Mouse (Mus musculus): ENCODE results near the gene Samd8. TPM values are rescaled to one million over a fixed set of nuclear protein-coding genes. Genes with fewer than 3 reads are reported as not detected.

Gene Samd8
- total and polyA plus RNA-seq, 3 experiments: 5.4 to 9.5 (median 7.0) TPM

- dilution Hi-C loops (cut with MboI; ENCODE audit: extremely low pct_ligation_motif_present, extremely low pct_unique_long_range_greater_than_20kb, low sequenced_read_pairs) (no loop called here), in situ Hi-C loops (cut with MboI; ENCODE audit: low pct_ligation_motif_present, low pct_unique_long_range_greater_than_20kb, low sequenced_read_pairs) (no loop called here)
- Histone ChIP-seq H3K36me3 (replicated peaks in 1 of 2; ENCODE audit: control insufficient read depth in 1 of 2, insufficient read depth in 1 of 2, low read length in 1 of 2) (no peaks in the 10 kb centered on the region), H3K9me3 (replicated peaks; ENCODE audit: low read length) (no peaks in the 10 kb centered on the region), H3K27ac (ENCODE audit: insufficient read depth, low read depth) (no peak within 1 kb of the TSS), H3K79me2 (replicated peaks; ENCODE audit: control insufficient read depth, extremely low read depth, insufficient read depth, poor library complexity, severe bottlenecking) (no peaks in the 10 kb centered on the region), H3K4me3 (replicated peaks in 1 of 3; ENCODE audit: low read depth in 2 of 3, low read length in 2 of 3, poor library complexity in 1 of 3) (no peak within 1 kb of the TSS), H3K4me1 (ENCODE audit: control insufficient read depth in 1 of 2, insufficient read depth in 2 of 2) (peaks cover 0 to 5% of the 10 kb centered on the region in 2 experiments; a peak in 1 of 4 replicates), H3K4me2 (ENCODE audit: insufficient read depth, low read depth, poor library complexity, severe bottlenecking) (no peak within 1 kb of the TSS), H3K27me3 (replicated peaks) (no peaks in the 10 kb centered on the region), H3K9ac (ENCODE audit: insufficient read depth, low read depth) (no peak within 1 kb of the TSS)
- TF ChIP-seq EP300 (IDR thresholded peaks at IDR 0.05; ENCODE audit: low read length): no peak
- TF ChIP-seq TBP (conservative IDR thresholded peaks at IDR 0.05; ENCODE audit: low read depth, low read length): no peak
- TF ChIP-seq ZC3H11A (IDR thresholded peaks at IDR 0.05; ENCODE audit: low read depth, low read length): no peak
- no peak for TF ChIP-seq TCF12 (IDR thresholded peaks at IDR 0.05; ENCODE audit: low read depth, low read length)
- TF ChIP-seq CHD2 (IDR thresholded peaks at IDR 0.05; ENCODE audit: low read length): no peak
- TF ChIP-seq SIN3A (IDR thresholded peaks at IDR 0.05; ENCODE audit: low read length): no peak
- no peak for DNase-seq (ENCODE audit: extremely low read depth)
Observed at GRCm38 (mm10) chr14:21714486-21714885, 35.8 kb upstream of the Samd8 start, which contains the start of gene Dupd1. TSS of gene Dupd1 (minus strand) at chr14:21714576.

DNA sequence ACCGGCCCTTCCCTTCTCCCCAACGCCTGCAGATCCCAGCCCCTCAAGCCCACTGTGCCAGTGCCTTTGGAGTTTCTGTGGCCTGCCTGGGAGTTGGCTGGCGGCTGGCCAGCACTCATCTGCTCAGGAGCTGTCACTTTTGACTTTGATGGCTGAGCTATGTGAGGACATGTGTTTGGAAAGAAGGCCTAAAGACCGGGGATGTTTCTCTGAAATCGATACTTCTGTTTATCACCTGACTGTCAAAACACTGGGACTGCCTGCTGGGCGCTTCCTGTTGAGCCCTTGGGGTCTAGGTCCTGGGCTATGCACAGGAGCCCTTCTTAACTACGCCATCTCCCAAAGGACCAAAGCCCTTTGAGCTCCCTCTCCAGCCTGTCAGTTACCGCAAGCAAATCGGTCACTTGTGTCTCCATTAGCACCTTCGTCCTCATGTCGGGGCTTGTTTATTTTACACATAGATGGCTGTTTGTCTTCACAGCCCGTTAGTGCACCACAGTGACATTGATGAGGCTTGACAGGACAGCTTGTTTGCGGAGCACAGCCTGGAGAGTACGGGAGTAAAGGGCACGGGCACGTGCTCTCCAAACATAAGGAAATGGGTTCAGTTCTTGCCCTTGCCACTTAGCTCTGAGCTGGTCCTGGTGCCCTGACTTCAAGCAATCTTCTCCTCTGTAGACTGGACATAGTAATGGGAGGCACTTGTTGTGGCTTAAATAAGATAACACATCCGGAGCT, 30.5 kb upstream of the Samd8 start:
- Histone ChIP-seq H3K4me3 (replicated peaks in 1 of 3; ENCODE audit: low read depth in 2 of 3, low read length in 2 of 3, poor library complexity in 1 of 3) (no peak overlapping the region), H3K4me1 (ENCODE audit: control insufficient read depth in 1 of 2, insufficient read depth in 2 of 2) (peaks cover 0 to under 1% of the 10 kb centered on the region in 2 experiments; a peak in 1 of 4 replicates), H3K36me3 (replicated peaks in 1 of 2; ENCODE audit: control insufficient read depth in 1 of 2, insufficient read depth in 1 of 2, low read length in 1 of 2) (no peaks in the 10 kb centered on the region), H3K27ac (ENCODE audit: insufficient read depth, low read depth) (no peak overlapping the region), H3K27me3 (replicated peaks) (no peaks in the 10 kb centered on the region), H3K79me2 (replicated peaks; ENCODE audit: control insufficient read depth, extremely low read depth, insufficient read depth, poor library complexity, severe bottlenecking) (no peaks in the 10 kb centered on the region), H3K9me3 (replicated peaks; ENCODE audit: low read length) (no peaks in the 10 kb centered on the region), H3K4me2 (ENCODE audit: insufficient read depth, low read depth, poor library complexity, severe bottlenecking) (no peak overlapping the region), H3K9ac (ENCODE audit: insufficient read depth, low read depth) (no peak overlapping the region)
- in situ Hi-C loops (cut with MboI; ENCODE audit: low pct_ligation_motif_present, low pct_unique_long_range_greater_than_20kb, low sequenced_read_pairs) (no loop called here), dilution Hi-C loops (cut with MboI; ENCODE audit: extremely low pct_ligation_motif_present, extremely low pct_unique_long_range_greater_than_20kb, low sequenced_read_pairs) (no loop called here)
- no peak for DNase-seq (ENCODE audit: extremely low read depth)
- TF ChIP-seq UBTF (IDR thresholded peaks at IDR 0.05; ENCODE audit: low read depth, low read length) (no peak), NELFE (IDR thresholded peaks at IDR 0.05; ENCODE audit: low read depth, low read length) (no peak), IRF4 (IDR thresholded peaks at IDR 0.05; ENCODE audit: low read depth, low read length) (no peak), RCOR1 (conservative IDR thresholded peaks at IDR 0.05; ENCODE audit: low read depth, low read length) (no peak), ZC3H11A (IDR thresholded peaks at IDR 0.05; ENCODE audit: low read depth, low read length) (no peak), NRF1 (IDR thresholded peaks at IDR 0.05; ENCODE audit: low read depth, low read length) (no peak), POLR2AphosphoS2 (IDR thresholded peaks at IDR 0.05; ENCODE audit: low read depth, low read length) (no peak), EP300 (IDR thresholded peaks at IDR 0.05; ENCODE audit: low read length) (no peak), JUND (conservative IDR thresholded peaks at IDR 0.05; ENCODE audit: low read depth, low read length) (no peak), USF1 (IDR thresholded peaks at IDR 0.05; ENCODE audit: low read depth, low read length) (no peak), KAT2A (IDR thresholded peaks at IDR 0.05; ENCODE audit: insufficient replicate concordance, low read length) (no peak), CTCF (conservative IDR thresholded peaks at IDR 0.05 in 1 of 2, IDR thresholded peaks at IDR 0.05 in 1 of 2; ENCODE audit: low read depth in 2 of 2, low read length in 2 of 2) (no peak)
